Mouse (Mus musculus): ENCODE results near the gene Tax1bp1.

Gene Tax1bp1

GRCm38 (mm10) chr6:52713104-52713896, at the start of gene Tax1bp1:
Gene Tax1bp1, plus strand, starts transcription at chr6:52713729.
- in situ Hi-C loops (cut with MboI; ENCODE audit: unreplicated experiment in 2 of 2) = loop anchor here (5.0 kb wide), 2 partner anchors 36 to 46 kb away; no protein-coding TSS in a partner anchor

- in situ Hi-C loops (cut with MboI; ENCODE audit: unreplicated experiment in 2 of 2) = loop anchor here (5.0 kb wide), 3 partner anchors 45 to 250 kb away; partner anchors contain the start of gene Tax1bp1 (in 1 of the 2)
These were observed 45.9 kb upstream of the Tax1bp1 start for GRCm38 (mm10) chr6:52667641-52668040.

GRCm38 (mm10) chr6:52669878-52670277, 43.7 kb upstream of the Tax1bp1 start:
- in situ Hi-C loops (cut with MboI; ENCODE audit: unreplicated experiment in 2 of 2) = loop anchor here (5.0 kb wide), 3 partner anchors 42 to 247 kb away; partner anchors contain the start of gene Tax1bp1 (in 1 of the 2)

GRCm38 (mm10) chr6:52671791-52672190, 41.7 kb upstream of the Tax1bp1 start:
- in situ Hi-C loops (cut with MboI; ENCODE audit: unreplicated experiment in 2 of 2) = no loop called here

GRCm38 (mm10) chr6:52672539-52672938, 41.0 kb upstream of the Tax1bp1 start:
- in situ Hi-C loops (cut with MboI; ENCODE audit: unreplicated experiment in 2 of 2) = no loop called here

- in situ Hi-C loops (cut with MboI; ENCODE audit: unreplicated experiment in 2 of 2) = no loop called here
These were observed 39.8 kb upstream of the Tax1bp1 start for GRCm38 (mm10) chr6:52673706-52674105.

GRCm38 (mm10) chr6:52674541-52674940, 39.0 kb upstream of the Tax1bp1 start:
- in situ Hi-C loops (cut with MboI; ENCODE audit: unreplicated experiment in 2 of 2) = no loop called here

GRCm38 (mm10) chr6:52675222-52675921, 38.2 kb upstream of the Tax1bp1 start:
- in situ Hi-C loops (cut with MboI; ENCODE audit: unreplicated experiment in 2 of 2) = loop anchor here in 1 of 2 experiments (5.0 kb wide), 1 partner anchor 37 kb away; the partner anchor contains the start of gene Tax1bp1

- in situ Hi-C loops (cut with MboI; ENCODE audit: unreplicated experiment in 2 of 2) = loop anchor here in 1 of 2 experiments (5.0 kb wide), 1 partner anchor 35 kb away; the partner anchor contains the start of gene Tax1bp1
These were observed 36.0 kb upstream of the Tax1bp1 start for GRCm38 (mm10) chr6:52677534-52677933.

- in situ Hi-C loops (cut with MboI; ENCODE audit: unreplicated experiment in 2 of 2) = loop anchor here in 1 of 2 experiments (5.0 kb wide), 1 partner anchor 33 kb away; the partner anchor contains the start of gene Tax1bp1
These were observed 34.0 kb upstream of the Tax1bp1 start for GRCm38 (mm10) chr6:52679565-52679964.

- in situ Hi-C loops (cut with MboI; ENCODE audit: unreplicated experiment in 2 of 2) = no loop called here
These were observed 33.0 kb upstream of the Tax1bp1 start for GRCm38 (mm10) chr6:52680458-52681032.

GRCm38 (mm10) chr6:52681847-52682485, 31.6 kb upstream of the Tax1bp1 start:
- in situ Hi-C loops (cut with MboI; ENCODE audit: unreplicated experiment in 2 of 2) = no loop called here

GRCm38 (mm10) chr6:52682607-52683006, 30.9 kb upstream of the Tax1bp1 start:
- in situ Hi-C loops (cut with MboI; ENCODE audit: unreplicated experiment in 2 of 2) = no loop called here

- in situ Hi-C loops (cut with MboI; ENCODE audit: unreplicated experiment in 2 of 2) = no loop called here
These were observed 26.5 kb upstream of the Tax1bp1 start for GRCm38 (mm10) chr6:52686901-52687500.

GRCm38 (mm10) chr6:52690365-52690764, 23.2 kb upstream of the Tax1bp1 start:
- in situ Hi-C loops (cut with MboI; ENCODE audit: unreplicated experiment in 2 of 2) = no loop called here

- in situ Hi-C loops (cut with MboI; ENCODE audit: unreplicated experiment in 2 of 2) = no loop called here
These were observed 21.7 kb upstream of the Tax1bp1 start for GRCm38 (mm10) chr6:52691800-52692199.

GRCm38 (mm10) chr6:52692451-52693063, 21.0 kb upstream of the Tax1bp1 start:
- in situ Hi-C loops (cut with MboI; ENCODE audit: unreplicated experiment in 2 of 2) = no loop called here

- in situ Hi-C loops (cut with MboI; ENCODE audit: unreplicated experiment in 2 of 2) = no loop called here
These were observed 15.5 kb upstream of the Tax1bp1 start for GRCm38 (mm10) chr6:52697964-52698535.

- in situ Hi-C loops (cut with MboI; ENCODE audit: unreplicated experiment in 2 of 2) = no loop called here
These were observed 14.5 kb upstream of the Tax1bp1 start for GRCm38 (mm10) chr6:52699050-52699449.
